Mouse (Mus musculus) thymus, postnatal 36 days (tissue): Measurements from ENCODE around the gene Olfr1434.
"Not testable (repeated sequence)": the region's sequence is repeated elsewhere in the genome, so short reads cannot be mapped to it uniquely, and the experiment has no call there.

Source experiments
- DNase-seq, 2 experiments: peaks; one replicate each; pipeline ENCODE4 v3.0.0; 2022; ENCODE audit warnings: mixed read lengths in 2 of 2

The Olfr1434 gene

DNA sequence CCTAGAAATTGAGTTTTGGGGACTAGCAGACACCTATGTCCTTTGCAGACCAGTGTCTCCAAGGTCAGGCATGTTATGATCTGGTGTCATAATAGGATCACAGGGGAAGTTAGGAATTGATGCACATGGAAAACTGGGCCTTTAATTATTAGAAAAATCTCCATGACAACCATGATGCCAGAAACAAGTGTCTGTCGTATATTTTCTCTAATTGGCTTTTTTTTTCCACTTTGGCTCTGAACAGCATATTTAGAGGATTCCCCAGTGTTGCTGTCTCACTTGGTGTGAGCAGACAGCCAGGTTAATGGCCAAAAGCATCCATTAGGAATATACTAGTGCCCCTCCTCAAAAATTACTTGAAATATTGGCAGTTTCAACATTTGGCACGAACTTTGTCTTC, at the start of gene Olfr1434:
Gene Olfr1434 (plus strand): TSS at position 301 of the 400 bp plus-strand sequence.
- DNase-seq, result no peak

DNA sequence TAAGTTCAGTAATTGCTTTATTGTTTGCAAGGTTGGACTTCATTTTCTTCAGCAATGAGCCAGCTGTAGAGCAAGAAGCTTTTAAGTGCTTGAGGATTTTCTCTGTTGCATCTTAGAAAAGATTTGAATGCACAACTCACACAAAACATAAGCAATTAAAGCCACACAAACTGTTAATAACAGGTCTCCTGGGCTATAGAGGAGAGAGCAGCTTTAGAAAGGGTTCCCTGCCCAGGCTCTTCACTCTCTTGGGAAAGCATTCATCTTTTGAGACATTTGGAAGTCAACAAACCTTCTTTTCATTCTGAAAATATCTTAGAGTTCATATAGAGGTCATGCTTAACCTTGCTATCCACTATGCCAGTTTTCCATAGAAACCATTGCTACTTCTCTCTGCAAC, 47.2 kb upstream of the Olfr1434 start, which contains the start of gene Olfr1432:
Gene Olfr1432 (minus strand): TSS at position 101 of the 400 bp plus-strand sequence.
- not testable (repeated sequence) for DNase-seq

GRCm38 (mm10) chr19:12241559-12241958, 38.1 kb upstream of the Olfr1434 start, which contains the start of gene Olfr262:
Gene Olfr262, minus strand, starts transcription at chr19:12241659.
- DNase-seq, result no peak

DNA sequence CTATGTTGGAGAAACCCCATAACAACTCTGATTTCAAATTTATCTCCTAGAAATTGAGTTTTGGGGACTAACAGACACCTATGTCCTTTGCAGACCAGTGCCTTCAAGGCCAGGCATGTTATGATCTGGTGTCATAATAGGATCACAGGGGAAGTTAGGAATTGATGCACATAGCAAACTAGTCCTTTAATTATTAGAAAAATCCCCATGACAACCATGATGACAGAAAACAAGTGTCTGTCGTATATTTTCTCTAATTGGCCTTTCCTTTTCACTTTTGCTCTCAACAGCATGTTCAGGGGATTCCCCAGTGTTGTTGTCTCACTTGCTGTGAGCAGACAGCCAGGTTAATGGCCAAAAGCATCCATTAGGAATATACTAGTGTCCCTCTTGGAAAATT, 18.9 kb upstream of the Olfr1434 start, which contains the start of gene Olfr235:
Gene Olfr235 (plus strand): TSS at position 301 of the 400 bp plus-strand sequence.
- no peak for DNase-seq

DNA sequence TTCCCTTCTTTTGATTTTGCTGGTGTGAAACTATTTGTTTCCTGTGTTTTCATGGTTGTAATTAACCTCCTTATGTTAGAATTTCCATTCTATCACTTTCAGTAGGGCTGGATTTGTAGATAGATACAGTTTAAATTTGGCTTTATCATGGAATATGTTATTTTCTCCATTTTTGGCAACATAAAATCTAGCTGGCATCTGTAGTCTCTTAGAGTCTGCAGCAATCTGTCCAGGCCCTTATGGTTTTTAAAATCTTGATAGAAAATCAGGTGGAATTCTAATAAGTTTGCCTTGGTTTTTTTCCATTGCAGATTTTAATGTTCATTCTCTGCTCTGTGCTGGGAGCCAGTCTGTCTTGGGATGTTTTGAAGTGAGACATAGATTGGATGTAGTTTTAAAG, 13.3 kb downstream of the Olfr1434 start:
- DNase-seq, result no peak

DNA sequence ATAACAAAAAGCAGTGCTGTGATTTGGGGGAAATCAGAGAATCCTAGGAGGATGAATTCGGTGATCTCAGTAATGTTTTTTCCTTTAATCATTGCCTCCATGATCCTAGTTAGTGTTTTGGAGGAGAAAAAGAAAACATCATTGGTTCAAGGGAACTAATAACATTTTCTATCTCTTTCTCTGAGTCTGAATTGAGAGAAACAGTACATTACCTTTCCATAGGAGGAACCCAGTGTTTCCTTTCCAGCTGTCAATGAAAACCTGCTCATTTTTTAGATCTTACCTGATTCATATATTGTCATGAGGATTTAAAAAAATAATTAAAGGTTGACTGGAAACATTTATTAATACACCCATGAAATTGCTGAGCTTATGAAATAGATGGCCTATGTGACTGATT, 19.4 kb downstream of the Olfr1434 start, which contains the start of gene Olfr1436:
Gene Olfr1436 (minus strand): TSS at position 101 of the 400 bp plus-strand sequence.
- not testable (repeated sequence) for DNase-seq

DNA sequence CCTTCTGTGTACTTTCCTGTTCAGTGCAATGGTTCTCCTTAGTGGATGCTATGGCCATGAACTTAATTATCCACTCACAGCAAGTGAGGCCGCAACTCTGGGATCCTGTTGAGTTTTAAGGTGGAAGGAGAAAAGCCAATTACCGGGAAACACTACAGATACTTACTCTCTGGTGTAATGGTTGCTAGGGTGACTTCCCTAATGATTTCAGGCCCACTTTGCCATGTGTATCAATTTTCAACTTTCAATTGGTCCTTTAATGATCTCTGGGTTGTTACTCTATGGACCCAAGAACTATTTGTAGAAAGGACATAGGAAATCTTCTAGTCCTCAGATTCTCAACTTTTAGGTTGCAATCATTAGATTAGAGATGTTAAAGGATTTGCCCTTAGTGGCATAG, 45.3 kb downstream of the Olfr1434 start, which contains the start of gene Olfr1437:
Gene Olfr1437 (minus strand): TSS at position 101 of the 400 bp plus-strand sequence.
- no peak for DNase-seq
